ENCODE assay signal across 8 mouse cellular contexts in the genomic region with DNA sequence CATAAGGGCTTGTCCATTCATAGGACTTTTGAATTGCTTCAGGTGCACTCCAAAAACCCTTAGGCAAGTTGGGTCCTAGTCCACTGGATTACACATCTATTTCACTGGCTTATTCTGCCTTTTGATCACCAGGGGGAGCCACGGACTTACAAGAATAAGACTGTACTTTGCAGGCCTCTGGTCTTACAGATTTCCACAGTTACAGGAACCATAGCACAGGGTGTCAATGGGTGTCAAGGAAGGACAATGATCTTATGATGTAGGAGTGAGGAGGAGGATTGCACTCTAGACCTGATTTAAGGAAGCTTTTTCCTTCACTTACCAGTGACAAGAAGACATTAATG. TPM values are rescaled to one million over a fixed set of nuclear protein-coding genes. Genes with fewer than 3 reads are reported as not detected.
DNase-seq lines count a peak whose midpoint lies in the region; ATAC-seq and TF ChIP-seq lines count a peak whose summit lies in the region.
"Had no signal": no experiment of that assay in that cellular context is flagged by ENCODE, and none has a peak within 500 bp of the region (broad histone marks: within the 10 kb centered on the region; RNA-seq: fewer than 3 reads in every experiment).

No protein-coding gene starts in this region.

- no peak overlapping the region for H3K4me3 ChIP-seq in kidney, adult 2 months (ENCODE audit: insufficient read depth, low read depth, low read length)
- H3K4me3 ChIP-seq in E14TG2a.4 (replicated peaks; ENCODE audit: low read length) = no peak overlapping the region
- H3K4me3 ChIP-seq: embryonic facial prominence, embryonic 12.5 days had no signal

- H3K9me3 ChIP-seq in E14TG2a.4 (ENCODE audit: low read length) = 0 out of 2 replicates have a peak, but pooled peaks cover 3% of the 10 kb centered on the region
- H3K9me3 ChIP-seq: embryonic facial prominence, embryonic 12.5 days had no signal

- TF ChIP-seq CTCF in kidney, adult 2 months (conservative IDR thresholded peaks at IDR 0.05; ENCODE audit: insufficient read depth, insufficient read length, low read depth, low read length) = peak; percentile 28; the same call in 1 of the 2 replicates
- TF ChIP-seq CTCF in E14TG2a.4 (conservative IDR thresholded peaks at IDR 0.05; ENCODE audit: low read length) (peak; percentile 57), Patski (IDR thresholded peaks at IDR 0.05) (peak; percentile 62)

- no peaks in the 10 kb centered on the region for H3K4me1 ChIP-seq in kidney, adult 2 months (ENCODE audit: control insufficient read depth, insufficient read depth, low read length)
- H3K4me1 ChIP-seq in E14TG2a.4 (replicated peaks; ENCODE audit: low read depth, low read length) = no peaks in the 10 kb centered on the region

- no peaks in the 10 kb centered on the region for H3K36me3 ChIP-seq in kidney, adult 2 months (ENCODE audit: control insufficient read depth, insufficient read depth, low read length)
- H3K36me3 ChIP-seq in E14TG2a.4 (ENCODE audit: insufficient read depth, low read length) = no peaks in the 10 kb centered on the region
- H3K36me3 ChIP-seq: embryonic facial prominence, embryonic 12.5 days had no signal

- no peak for TF ChIP-seq POLR2A in kidney, adult 2 months (IDR thresholded peaks at IDR 0.05; ENCODE audit: low read depth, low read length)

- no peak overlapping the region for H3K27ac ChIP-seq in kidney, adult 2 months (ENCODE audit: insufficient read depth, low read depth, low read length)
- H3K27ac ChIP-seq: embryonic facial prominence, embryonic 12.5 days had no signal

- intact Hi-C loops in heart, postnatal 10 days (cut with DNase I) = loop anchor here (1.0 to 10.0 kb wide), 6 partner anchors 259 to 611 kb away; partner anchors contain the start of genes Dock3 and Hemk1

- in situ Hi-C loops in Patski (cut with MboI; ENCODE audit: low pct_unique_long_range_greater_than_20kb) = loop anchor here (5.0 kb wide), 1 partner anchor 389 kb away; no protein-coding TSS in a partner anchor

- H3K27me3 ChIP-seq in kidney, adult 2 months (replicated peaks; ENCODE audit: control insufficient read depth, insufficient read depth, low read length) = no peaks in the 10 kb centered on the region; the same call in 1 of the 2 replicates
- peaks cover 3% of the 10 kb centered on the region; the same call in 1 of the 2 replicates for H3K27me3 ChIP-seq in E14TG2a.4 (ENCODE audit: insufficient read depth, low read length)
- peaks cover 20% of the 10 kb centered on the region for H3K27me3 ChIP-seq in Patski
- H3K27me3 ChIP-seq: embryonic facial prominence, embryonic 12.5 days had no signal

- 10% methylated on average over 1 of the region's 1 CpGs for WGBS in kidney, adult 2 months

- CTCF ChIA-PET in Patski (lab: Charles Lee) = interaction anchor here (1.2 kb wide), 2 partner anchors 9 to 391 kb away, joined by 3 to 5 read pairs; no protein-coding TSS in a partner anchor

- POLR2A ChIA-PET in Patski (lab: Charles Lee) = no interaction called here

- ATAC-seq in Patski = peak; percentile 56

- DNase-seq in kidney, adult 2 months = peak; percentile 68
- no peak for DNase-seq in kidney, adult 18-20 months
- DNase-seq in Patski (ENCODE audit: low read depth, low spot score) = no peak
- DNase-seq in heart, postnatal 10 days = peak; percentile 58 to 71
- peak; percentile 78 for DNase-seq in retina, embryonic 14.5 days (ENCODE audit: low spot score)
- no peak for DNase-seq in yolk sac, embryonic 10.5 days (ENCODE audit: low spot score)

RNA-seq across cellular contexts. Expression of gene Manf, which starts 12.0 kb away (rescaled TPM):
- 12.6 and 25.5 TPM in 2 replicates for polyA plus RNA-seq in kidney, adult 2 months (2012; rRNA removed)
- polyA plus RNA-seq in Patski (2021) = 319 TPM
- total RNA-seq in heart, postnatal 10 days (2021) = 10 to 100 TPM; 95.7 to 95.9 TPM

RNA-seq across cellular contexts. Expression of gene Rbm15b, which starts 16.5 kb away (rescaled TPM):
- 6.6 and 6.8 TPM in 2 replicates for polyA plus RNA-seq in kidney, adult 2 months (2012; rRNA removed)
- 45.3 TPM for polyA plus RNA-seq in Patski (2021)
- 10 to 100 TPM; 18.1 to 19.8 TPM for total RNA-seq in heart, postnatal 10 days (2021)

Comparison
In these comparisons a context has a peak if more than half of its experiments do, and no peak if none do; other contexts are left out.
1. DNase-seq: peak in kidney, adult 2 months (single experiment), heart, postnatal 10 days (2 of 2) and retina, embryonic 14.5 days (single experiment); none in kidney, adult 18-20 months (single experiment), Patski (single experiment) and yolk sac, embryonic 10.5 days (single experiment).
2. RNA of gene Manf, which starts 12.0 kb away (polyA plus RNA-seq): 319 TPM in Patski (single experiment); 12.6 to 25.5 TPM in kidney, adult 2 months; every median in the first group is over 10 times any median in the second.
3. Peak in every context shown above with its lines, with median percentiles within 50 percentile points of each other: CTCF ChIP-seq.